Comparison of ENCODE assay signal across 9 mouse cellular contexts in the genomic region with DNA sequence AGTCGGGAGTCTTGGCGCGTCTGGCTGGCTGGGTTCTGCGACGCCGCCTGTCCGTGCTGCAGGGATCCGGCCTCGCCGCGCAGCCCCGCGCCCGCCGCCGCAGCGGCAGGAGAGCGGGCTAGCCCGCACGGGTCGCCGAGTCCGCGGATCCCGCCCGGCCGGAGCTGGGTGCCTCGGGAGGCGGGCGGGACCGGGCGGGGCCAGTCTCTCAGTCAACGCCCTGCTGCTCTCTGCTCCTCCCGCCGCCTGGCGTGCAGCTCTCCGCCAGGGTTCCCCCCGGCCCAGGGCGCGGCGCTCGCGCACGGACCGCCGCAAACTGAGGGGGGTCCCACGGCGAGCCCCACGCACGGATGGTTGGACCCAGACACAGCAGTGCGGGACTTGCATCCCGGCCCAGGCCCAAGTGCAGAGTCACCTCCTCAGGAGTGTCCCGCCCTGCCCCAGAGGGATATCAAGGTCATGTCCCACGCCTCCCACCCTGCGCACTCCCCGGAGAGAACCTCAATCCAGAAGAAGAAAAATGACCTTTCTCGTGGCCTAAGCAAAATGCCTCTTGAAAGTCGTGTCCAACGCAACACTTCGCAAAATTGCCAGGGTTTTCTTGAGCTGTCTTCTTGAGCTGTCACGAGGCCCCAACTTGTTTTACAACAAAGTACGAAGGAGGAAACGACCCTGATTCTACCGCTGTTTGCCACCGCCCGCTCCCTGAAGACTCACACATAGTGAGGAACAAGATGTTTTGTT. TPM values are rescaled to one million over a fixed set of nuclear protein-coding genes. Genes with fewer than 3 reads are reported as not detected.
A peak's percentile ranks its signal among the peaks of the same experiment; 100 is the strongest.
DNase-seq lines count a peak whose midpoint lies in the region; ATAC-seq and TF ChIP-seq lines count a peak whose summit lies in the region.
"Had no signal": no experiment of that assay in that cellular context is flagged by ENCODE, and none has a peak within 500 bp of the region (broad histone marks: within the 10 kb centered on the region; RNA-seq: fewer than 3 reads in every experiment).

No protein-coding gene starts in this region.

- WGBS in hindbrain, postnatal 0 days, result 1% methylated on average over 47 of the region's 66 CpGs
- WGBS in liver, adult 2 months, result 2% methylated on average over 64 of the region's 66 CpGs
- whole genome bisulfite sequencing in neural tube, embryonic 13.5 days, result under 1% methylated on average over 46 of the region's 66 CpGs

- H3K4me3 ChIP-seq in cortical plate, adult 2 months (ENCODE audit: insufficient read depth, low read length), result peak overlapping the region; percentile 34
- H3K4me3 ChIP-seq in hindbrain, postnatal 0 days (ENCODE audit: low read length), result peak overlapping the region; percentile 52
- peak overlapping the region; percentile 39 for H3K4me3 ChIP-seq in liver, adult 2 months (ENCODE audit: insufficient read depth, low read depth, low read length)
- H3K4me3 ChIP-seq in neural tube, embryonic 13.5 days, result peak overlapping the region; percentile 56

- peak overlapping the region; percentile 89 for H3K4me2 ChIP-seq in hindbrain, postnatal 0 days (ENCODE audit: low read depth, low read length)
- peak overlapping the region; percentile 96 for H3K4me2 ChIP-seq in neural tube, embryonic 13.5 days

- ATAC-seq in hindbrain, postnatal 0 days, result peak; percentile 57
- peak; percentile 83 for ATAC-seq in neural tube, embryonic 13.5 days (ENCODE audit: low read depth)
- ATAC-seq in activated CD4-positive, CD25-positive, alpha-beta regulatory T cell, adult 4 months, result no peak

- TF ChIP-seq POLR2A in cortical plate, adult 2 months (IDR thresholded peaks at IDR 0.05; ENCODE audit: extremely low read depth, insufficient read depth, low read length), result no peak
- no peak for TF ChIP-seq POLR2A in liver, adult 2 months (IDR thresholded peaks at IDR 0.05; ENCODE audit: extremely low read depth, insufficient read depth, low read length)

- DNase-seq in layer of hippocampus, adult 18-20 months (ENCODE audit: low spot score in 2 of 2), result peak; percentile 19 to 34
- DNase-seq in layer of hippocampus, adult 9-10 months (ENCODE audit: low spot score), result no peak
- DNase-seq in gastrocnemius, postnatal 10 days, result peak; percentile 44
- DNase-seq in hindbrain, postnatal 0 days (ENCODE audit: low spot score), result peak; percentile 20
- no peak for DNase-seq in liver, adult 2 months (ENCODE audit: extremely low read depth, low read depth, low spot score)

- no peak for TF ChIP-seq CTCF in cortical plate, adult 2 months (IDR thresholded peaks at IDR 0.05; ENCODE audit: extremely low read depth, insufficient read depth, low read length)
- TF ChIP-seq CTCF in hindbrain, postnatal 0 days (IDR thresholded peaks at IDR 0.05; ENCODE audit: low read depth), result no peak
- TF ChIP-seq CTCF in liver, adult 2 months (IDR thresholded peaks at IDR 0.05; ENCODE audit: low read depth, low read length), result no peak

- no peaks in the 10 kb centered on the region for H3K4me1 ChIP-seq in cortical plate, adult 2 months (ENCODE audit: control insufficient read depth, insufficient read depth, low read length)
- H3K4me1 ChIP-seq in hindbrain, postnatal 0 days (ENCODE audit: insufficient read depth, low read length), result 0 out of 2 replicates have a peak, but pooled peaks cover 5% of the 10 kb centered on the region
- peaks cover 1% of the 10 kb centered on the region for H3K4me1 ChIP-seq in liver, adult 2 months (ENCODE audit: control insufficient read depth, insufficient read depth, low read length)
- peaks cover 20% of the 10 kb centered on the region for H3K4me1 ChIP-seq in neural tube, embryonic 13.5 days (replicated peaks)

- no peak overlapping the region for H3K27ac ChIP-seq in cortical plate, adult 2 months (ENCODE audit: insufficient read depth, low read length)
- no peak overlapping the region for H3K27ac ChIP-seq in hindbrain, postnatal 0 days
- H3K27ac ChIP-seq in liver, adult 2 months (replicated peaks; ENCODE audit: insufficient read depth, low read depth, low read length), result no peak overlapping the region
- no peak overlapping the region for H3K27ac ChIP-seq in neural tube, embryonic 13.5 days (replicated peaks)

- peak overlapping the region; percentile 46 for H3K9ac ChIP-seq in hindbrain, postnatal 0 days (replicated peaks; ENCODE audit: low read length)
- peak overlapping the region; percentile 41; the same call in 1 of the 2 replicates for H3K9ac ChIP-seq in liver, adult 2 months (ENCODE audit: low read depth, low read length)
- peak overlapping the region; percentile 69 for H3K9ac ChIP-seq in neural tube, embryonic 13.5 days

- H3K9me3 ChIP-seq in hindbrain, postnatal 0 days (ENCODE audit: low read length), result no peaks in the 10 kb centered on the region
- H3K9me3 ChIP-seq in neural tube, embryonic 13.5 days, result no peaks in the 10 kb centered on the region

- H3K36me3 ChIP-seq in hindbrain, postnatal 0 days (ENCODE audit: insufficient read depth, low read length), result no peaks in the 10 kb centered on the region
- no peaks in the 10 kb centered on the region for H3K36me3 ChIP-seq in liver, adult 2 months (ENCODE audit: control insufficient read depth, insufficient read depth, low read length)
- H3K36me3 ChIP-seq in neural tube, embryonic 13.5 days, result no peaks in the 10 kb centered on the region

- peaks cover 5% of the 10 kb centered on the region; the same call in 1 of the 2 replicates for H3K27me3 ChIP-seq in hindbrain, postnatal 0 days (ENCODE audit: insufficient read depth, low read length)
- H3K27me3 ChIP-seq in liver, adult 2 months (ENCODE audit: control insufficient read depth, insufficient read depth, low read length), result peaks cover 17% of the 10 kb centered on the region; the same call in 1 of the 2 replicates
- H3K27me3 ChIP-seq in neural tube, embryonic 13.5 days, result peaks cover 56% of the 10 kb centered on the region
- H3K27me3 ChIP-seq: CH12.LX had no signal

- H3K79me2 ChIP-seq in liver, adult 2 months (ENCODE audit: control insufficient read depth, insufficient read depth, low read length), result no peaks in the 10 kb centered on the region

RNA-seq across cellular contexts. Expression of a gene that starts 0.5 kb away (rescaled TPM):
- 10 to 100 TPM; 13.5 to 13.8 TPM for total RNA-seq in layer of hippocampus, adult 18-20 months (2021)
- polyA plus RNA-seq in cortical plate, adult 2 months (2012; rRNA removed), result 8.5 and 9.0 TPM in 2 replicates
- 1 to 10 TPM in 1 of 2 experiments, under 1 TPM in 1; 0.97 to 1.2 TPM for total RNA-seq in gastrocnemius, postnatal 10 days (2021)
- total RNA-seq in hindbrain, postnatal 0 days (2014; rRNA removed), result 0.37 and 1.1 TPM in 2 replicates
- polyA plus RNA-seq in hindbrain, postnatal 0 days (2015; fragmentation: Nextera tagmentation; extraction: Ambion mirVana), result 1.1 TPM in 2 replicates
- total RNA-seq in liver, adult 2 months (2014; rRNA removed), result 0.18 TPM in 1 of 2 replicates, not detected in the other
- 0.05 and 0.10 TPM in 2 replicates for polyA plus RNA-seq in liver, adult 2 months (2012; rRNA removed)
- polyA plus RNA-seq in neural tube, embryonic 13.5 days (2015; fragmentation: Nextera tagmentation; extraction: Ambion mirVana), result 0.55 and 1.2 TPM in 2 replicates
- not detected for polyA plus RNA-seq in activated CD4-positive, CD25-positive, alpha-beta regulatory T cell, adult 4 months (2017; shearing (Covaris generic))
- total RNA-seq: CH12.LX had no signal

RNA-seq across cellular contexts. Expression of a gene that starts 58.4 kb away (rescaled TPM):
- total RNA-seq in layer of hippocampus, adult 18-20 months (2021), result not detected
- polyA plus RNA-seq in cortical plate, adult 2 months (2012; rRNA removed), result not detected in 2 replicates
- not detected for total RNA-seq in gastrocnemius, postnatal 10 days (2021)
- not detected in 2 replicates for total RNA-seq in hindbrain, postnatal 0 days (2014; rRNA removed)
- polyA plus RNA-seq in hindbrain, postnatal 0 days (2015; fragmentation: Nextera tagmentation; extraction: Ambion mirVana), result not detected in 2 replicates
- total RNA-seq in liver, adult 2 months (2014; rRNA removed), result not detected in 2 replicates
- polyA plus RNA-seq in liver, adult 2 months (2012; rRNA removed), result not detected in 2 replicates
- not detected in 2 replicates for polyA plus RNA-seq in neural tube, embryonic 13.5 days (2015; fragmentation: Nextera tagmentation; extraction: Ambion mirVana)
- polyA plus RNA-seq in activated CD4-positive, CD25-positive, alpha-beta regulatory T cell, adult 4 months (2017; shearing (Covaris generic)), result not detected
- total RNA-seq: CH12.LX had no signal

Comparison
In these comparisons a context has a peak if more than half of its experiments do, and no peak if none do; other contexts are left out.
1. DNase-seq: peak in layer of hippocampus, adult 18-20 months (2 of 2), gastrocnemius, postnatal 10 days (single experiment) and hindbrain, postnatal 0 days (single experiment); none in layer of hippocampus, adult 9-10 months (single experiment) and liver, adult 2 months (single experiment).
2. Peak in every context shown above with its lines, with median percentiles within 50 percentile points of each other: H3K4me3 ChIP-seq and H3K9ac ChIP-seq.